Mouse (Mus musculus) stomach, postnatal 0 days (tissue): ENCODE results near the gene Lamc3. TPM values are rescaled to one million over a fixed set of nuclear protein-coding genes. Genes with fewer than 3 reads are reported as not detected.

Experiments
- ATAC-seq: fragments of 200-750 bp; cut with Nextera tagmentation; 2 replicates; pipeline ENCODE4 v1.8.0; 2017; ENCODE audit not compliant: low FRiP score, low TSS enrichment
- DNase-seq: peaks from one replicate; pipeline ENCODE4 v3.0.0-alpha.2; 2016; ENCODE audit warnings: low spot score
- H3K27ac ChIP-seq: fragments of 300-500 bp; sonication (generic); replicated peaks from 2 replicates; pipeline ENCODE4 v1.5.1; 2014; ENCODE audit warnings: mild to moderate bottlenecking, control low read depth
- H3K27me3 ChIP-seq: fragments of 300-500 bp; sonication (generic); 2 replicates; pipeline ENCODE4 v1.6.1; 2014; ENCODE audit warnings: low read length; ENCODE audit not compliant: control insufficient read depth, insufficient read depth
- H3K36me3 ChIP-seq: fragments of 300-500 bp; sonication (generic); 2 replicates; pipeline ENCODE4 v1.6.1; 2014; ENCODE audit warnings: low read length, mixed read lengths; ENCODE audit not compliant: control insufficient read depth, insufficient read depth
- H3K4me1 ChIP-seq: fragments of 300-500 bp; sonication (generic); replicated peaks from 2 replicates; pipeline ENCODE4 v1.6.1; 2014; ENCODE audit warnings: antibody characterized with exemption; ENCODE audit not compliant: control insufficient read depth, insufficient read depth
- H3K4me2 ChIP-seq: fragments of 300-500 bp; sonication (generic); replicated peaks from 2 replicates; pipeline ENCODE4 v1.6.1; 2014; ENCODE audit warnings: low read depth, mild to moderate bottlenecking, control low read depth, moderate library complexity
- H3K4me3 ChIP-seq: fragments of 300-500 bp; sonication (generic); 2 replicates; pipeline ENCODE4 v1.5.1; 2014; ENCODE audit warnings: low read depth, low read length, control low read depth
- H3K9ac ChIP-seq: fragments of 300-500 bp; sonication (generic); 2 replicates; pipeline ENCODE4 v1.6.1; 2014; ENCODE audit warnings: mild to moderate bottlenecking, low read length, control low read depth, mixed read lengths
- H3K9me3 ChIP-seq: fragments of 300-500 bp; sonication (generic); 2 replicates; pipeline ENCODE4 v1.6.1; 2016; ENCODE audit warnings: low read length; ENCODE audit not compliant: control insufficient read depth
- CTCF ChIP-seq: IDR thresholded peaks from 2 replicates; pipeline ENCODE4 v1.5.1; 2016; ENCODE audit warnings: antibody characterized with exemption, low read depth, mild to moderate bottlenecking, moderate library complexity
- EP300 ChIP-seq: optimal IDR thresholded peaks from 2 replicates; pipeline ENCODE3; 2016; ENCODE audit warnings: antibody characterized with exemption
- WGBS: fragments of 180-500 bp; shearing (Covaris S2); extraction: QIAGEN DNeasy Blood & Tissue Kit; methylation state at CpG from one replicate; pipeline ENCODE4 v1.1.7; 2014; 5-methylcytosine and 5-hydroxymethylcytosine counted together
- polyA plus RNA-seq: library from polyadenylated mRNA; unstranded; fragments of >200 nt; fragmentation: Nextera tagmentation; extraction: Ambion mirVana; gene quantifications from 2 replicates; pipeline ENCODE4 v1.2.1, GENCODE M21; 2015

The Lamc3 gene
- polyA plus RNA-seq, 1 experiment from 2014 or later, result 0.79 TPM

DNA sequence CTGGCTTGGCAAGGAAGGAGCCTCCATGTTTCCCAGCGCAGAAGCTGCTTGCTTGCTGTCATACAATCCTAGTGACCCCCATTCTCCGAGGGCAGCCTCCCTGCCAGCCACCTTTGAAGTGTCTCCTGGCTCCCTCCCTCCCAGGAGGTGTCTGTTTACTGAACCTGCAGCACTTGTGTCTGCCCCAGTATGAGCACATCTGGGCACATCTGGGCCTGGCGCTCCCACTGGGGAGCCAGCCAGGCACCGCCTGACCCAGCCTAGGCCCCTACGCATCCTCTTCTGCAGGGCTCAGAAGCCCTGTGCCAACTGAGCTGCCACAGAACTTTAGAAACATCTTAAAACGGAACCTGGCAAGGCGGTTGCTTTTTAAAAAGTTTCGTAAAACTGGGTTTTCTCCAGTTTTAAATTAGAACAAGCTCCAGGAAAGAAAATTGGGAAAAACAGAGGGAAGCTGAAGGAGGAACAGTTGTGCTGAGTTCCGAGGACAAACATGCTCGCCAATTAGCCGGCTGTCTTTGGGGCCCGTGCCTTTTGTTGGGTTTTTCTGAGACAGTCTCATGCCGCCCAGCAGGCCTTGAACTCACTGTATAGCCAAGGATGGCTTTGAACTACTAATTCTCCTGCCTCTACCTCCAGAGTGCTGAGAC lies 7.3 kb downstream of the Lamc3 start:
- H3K36me3 ChIP-seq, result no peaks in the 10 kb centered on the region
- no peak overlapping the region for H3K4me3 ChIP-seq
- ATAC-seq (no peak), DNase-seq (no peak)
- WGBS, result 63% methylated on average over 13 of the region's 13 CpGs
- no peaks in the 10 kb centered on the region for H3K9me3 ChIP-seq
- no peak overlapping the region for H3K27ac ChIP-seq
- TF ChIP-seq EP300, result no peak
- no peak for TF ChIP-seq CTCF
- no peak overlapping the region for H3K9ac ChIP-seq
- H3K27me3 ChIP-seq, result no peaks in the 10 kb centered on the region
- no peak overlapping the region for H3K4me2 ChIP-seq
- H3K4me1 ChIP-seq, result no peaks in the 10 kb centered on the region

DNA sequence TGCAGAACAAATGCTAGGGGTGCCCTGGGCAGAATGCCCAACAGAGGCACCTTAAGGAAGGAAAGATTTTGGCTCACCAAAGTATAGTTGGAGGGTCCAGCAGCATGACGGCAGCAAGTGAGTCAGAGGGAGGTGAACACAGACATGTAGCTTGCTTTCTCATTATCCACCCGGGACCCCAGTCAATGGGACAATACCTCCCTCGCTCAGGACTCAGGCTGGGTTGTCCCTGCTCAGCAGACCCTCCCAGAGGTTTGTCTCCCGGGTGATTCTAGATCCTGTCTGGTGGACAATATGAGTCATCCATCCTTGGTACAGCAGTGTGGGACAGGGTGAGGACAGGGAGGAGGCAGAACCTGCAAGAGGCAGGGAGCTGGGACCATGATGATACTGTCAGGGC lies 13.8 kb downstream of the Lamc3 start:
- 74% methylated on average over 4 of the region's 4 CpGs for WGBS
- Histone ChIP-seq H3K4me1 (no peaks in the 10 kb centered on the region), H3K9me3 (no peaks in the 10 kb centered on the region), H3K4me2 (no peak overlapping the region), H3K27me3 (no peaks in the 10 kb centered on the region), H3K4me3 (no peak overlapping the region), H3K36me3 (no peaks in the 10 kb centered on the region), H3K27ac (no peak overlapping the region), H3K9ac (no peak overlapping the region)
- TF ChIP-seq CTCF (no peak), EP300 (no peak)
- DNase-seq (no peak), ATAC-seq (no peak)

DNA sequence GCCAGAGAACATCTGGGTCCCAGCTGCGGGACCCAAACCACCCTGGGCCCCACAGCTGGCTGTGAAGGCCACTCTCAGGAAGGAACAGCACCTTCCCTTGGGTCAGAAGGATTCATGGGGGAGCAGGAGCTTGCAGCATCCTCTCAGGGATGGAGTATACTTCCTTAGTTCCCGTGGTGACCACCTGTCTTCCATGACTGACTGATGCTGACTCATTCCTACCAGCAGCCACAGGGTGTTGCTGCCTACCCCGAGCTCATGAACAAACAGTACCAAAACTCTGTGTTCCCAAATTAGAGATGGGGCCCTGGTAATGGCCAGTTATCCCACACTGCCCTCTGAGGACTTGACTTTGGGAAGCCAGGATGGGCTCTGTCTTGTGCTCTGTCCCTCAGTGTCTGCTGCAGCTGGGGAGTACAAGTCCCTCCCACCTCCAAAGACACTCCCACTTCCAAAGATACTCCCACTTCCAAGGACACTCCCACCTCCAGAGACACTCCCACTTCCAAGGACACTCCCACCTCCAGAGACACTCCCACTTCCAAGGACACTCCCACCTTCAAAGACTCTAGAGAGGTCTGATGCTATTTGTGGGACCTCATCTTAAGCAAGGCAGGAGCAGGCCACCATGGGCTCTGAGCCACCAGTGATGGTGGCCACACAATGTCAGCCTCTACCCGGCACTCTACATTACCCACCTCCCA lies 14.7 kb downstream of the Lamc3 start:
- TF ChIP-seq CTCF, result no peak
- no peak for TF ChIP-seq EP300
- ATAC-seq, result peak; percentile 60
- no peak overlapping the region for H3K9ac ChIP-seq
- no peak for DNase-seq
- H3K36me3 ChIP-seq, result no peaks in the 10 kb centered on the region
- 49% methylated on average over 4 of the region's 4 CpGs for WGBS
- H3K9me3 ChIP-seq, result no peaks in the 10 kb centered on the region
- H3K27me3 ChIP-seq, result no peaks in the 10 kb centered on the region
- H3K4me1 ChIP-seq, result no peaks in the 10 kb centered on the region
- no peak overlapping the region for H3K27ac ChIP-seq
- no peak overlapping the region for H3K4me2 ChIP-seq
- H3K4me3 ChIP-seq, result no peak overlapping the region

DNA sequence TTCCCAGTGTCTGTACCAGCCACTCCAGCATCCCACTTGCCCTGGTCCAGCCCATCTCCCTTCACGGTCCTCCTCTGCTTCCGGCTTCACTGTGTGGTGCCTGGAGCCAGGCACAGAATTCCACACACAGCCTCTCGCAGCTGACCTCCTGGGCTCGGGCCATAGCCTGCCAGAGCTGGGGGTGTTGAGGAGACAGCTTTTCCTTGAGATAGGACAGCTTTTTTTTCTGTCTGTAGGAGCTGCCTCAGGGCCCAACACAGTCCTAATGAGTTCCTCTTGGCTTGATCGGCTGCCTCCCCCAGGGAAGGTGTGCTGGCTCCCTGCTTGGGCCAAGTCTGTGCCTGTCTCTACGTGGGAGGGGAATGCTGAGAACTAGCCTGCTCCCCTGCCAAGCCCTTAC lies 17.0 kb downstream of the Lamc3 start:
- DNase-seq (no peak), ATAC-seq (no peak)
- Histone ChIP-seq H3K27me3 (no peaks in the 10 kb centered on the region), H3K9me3 (no peaks in the 10 kb centered on the region), H3K36me3 (no peaks in the 10 kb centered on the region), H3K4me3 (no peak overlapping the region), H3K27ac (no peak overlapping the region), H3K4me1 (no peaks in the 10 kb centered on the region), H3K4me2 (no peak overlapping the region), H3K9ac (no peak overlapping the region)
- WGBS, result 32% methylated on average over 6 of the region's 6 CpGs
- TF ChIP-seq CTCF (no peak), EP300 (no peak)

DNA sequence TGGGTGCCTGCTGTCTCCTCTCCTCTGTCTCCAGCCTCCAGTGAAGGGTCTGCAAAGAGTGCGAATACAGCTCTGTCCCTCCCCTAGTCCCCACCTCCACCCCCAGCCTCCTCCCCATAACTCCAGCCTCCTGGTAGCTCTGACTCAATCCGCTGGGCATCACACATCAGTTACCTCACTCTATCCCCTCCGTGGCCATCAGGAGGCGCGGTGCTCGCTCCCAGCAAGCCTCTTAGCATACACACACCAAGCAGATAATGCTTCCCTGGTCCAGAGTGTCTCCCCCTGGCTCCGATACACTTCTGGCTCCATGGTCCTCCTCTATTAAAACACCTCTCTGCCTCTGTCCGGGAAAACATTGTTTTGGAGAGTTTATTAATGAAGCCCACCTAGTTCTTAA lies 17.5 kb downstream of the Lamc3 start:
- Histone ChIP-seq H3K27me3 (no peaks in the 10 kb centered on the region), H3K36me3 (no peaks in the 10 kb centered on the region), H3K4me3 (no peak overlapping the region), H3K4me2 (no peak overlapping the region), H3K9ac (no peak overlapping the region), H3K9me3 (no peaks in the 10 kb centered on the region), H3K4me1 (no peaks in the 10 kb centered on the region), H3K27ac (no peak overlapping the region)
- TF ChIP-seq CTCF, result peak; percentile 62
- no peak for TF ChIP-seq EP300
- DNase-seq (peak; percentile 44), ATAC-seq (no peak; the same call in 1 of the 2 replicates)
- WGBS, result 13% methylated on average over 8 of the region's 8 CpGs

DNA sequence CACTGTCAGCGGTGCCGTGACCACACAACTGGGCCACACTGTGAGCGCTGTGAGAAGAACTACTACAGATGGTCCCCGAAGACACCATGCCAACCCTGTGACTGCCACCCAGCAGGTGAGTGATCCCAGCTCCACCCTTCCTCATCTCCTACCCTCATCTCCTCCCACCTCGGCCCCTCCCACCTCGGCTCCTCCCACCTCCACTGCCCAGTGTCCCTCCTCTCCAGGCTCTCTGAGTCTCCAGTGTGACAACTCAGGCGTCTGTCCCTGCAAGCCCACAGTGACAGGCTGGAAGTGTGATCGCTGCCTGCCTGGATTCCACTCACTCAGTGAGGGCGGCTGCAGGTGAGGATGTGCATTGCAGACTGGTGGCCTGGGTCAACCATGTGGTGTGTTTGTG lies 18.6 kb downstream of the Lamc3 start:
- Histone ChIP-seq H3K9ac (no peak overlapping the region), H3K36me3 (no peaks in the 10 kb centered on the region), H3K4me2 (no peak overlapping the region), H3K4me1 (no peaks in the 10 kb centered on the region), H3K27ac (no peak overlapping the region), H3K4me3 (no peak overlapping the region), H3K27me3 (no peaks in the 10 kb centered on the region), H3K9me3 (no peaks in the 10 kb centered on the region)
- 38% methylated on average over 9 of the region's 9 CpGs for WGBS
- ATAC-seq (peak; percentile 7; the same call in 1 of the 2 replicates), DNase-seq (peak; percentile 49)
- TF ChIP-seq CTCF, result no peak
- TF ChIP-seq EP300, result no peak
